Mouse (Mus musculus): Measurements from ENCODE around the gene S100a14. TPM values are rescaled to one million over a fixed set of nuclear protein-coding genes. Genes with fewer than 3 reads are reported as not detected.

Gene S100a14
- polyA plus RNA-seq, 1 experiment from 2014 or later, result 0.40 TPM

DNA sequence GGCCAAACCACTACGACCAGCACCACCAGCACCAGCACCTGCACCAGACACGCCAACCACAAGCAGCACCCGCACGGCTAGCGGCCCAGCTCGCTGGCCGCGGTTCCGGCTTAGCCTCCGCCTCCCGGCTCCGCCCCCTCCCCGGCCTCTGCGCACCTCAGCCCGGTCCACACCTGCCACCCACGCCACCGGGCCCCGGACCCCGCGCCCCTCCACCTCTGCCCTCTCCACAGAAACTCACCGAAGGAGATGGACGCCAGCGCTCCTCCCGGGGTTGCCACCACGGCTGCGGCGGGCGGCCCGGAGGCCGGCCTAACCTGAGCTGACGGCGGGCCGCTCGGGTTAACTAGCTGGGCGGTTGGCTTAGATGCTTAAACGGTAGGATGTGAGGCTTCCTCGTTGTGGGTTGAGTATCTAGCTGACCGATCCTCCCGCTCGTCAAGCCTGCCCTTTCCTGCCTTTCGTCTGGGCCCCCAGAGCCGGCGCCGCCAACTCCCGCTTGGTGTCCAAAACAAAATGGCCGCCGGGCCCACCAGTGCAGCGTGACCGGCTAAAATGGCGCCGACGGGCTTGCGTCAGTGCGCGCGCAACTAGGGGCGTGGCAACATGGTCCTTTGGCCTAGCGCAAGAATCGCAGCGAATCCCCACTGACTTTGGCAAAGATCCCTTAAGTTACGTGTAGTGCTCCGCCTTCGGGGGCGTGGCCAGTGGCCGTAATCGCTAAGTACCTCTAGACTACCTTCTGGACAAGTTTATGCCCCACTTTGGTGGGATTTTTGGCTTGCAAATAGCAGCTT, 17.5 kb upstream of the S100a14 start, which contains the start of gene Chtop:
Gene Chtop, minus strand, starts transcription at position 549 of the 797 bp plus-strand sequence.
- H3K4me2 ChIP-seq, result peak within 1 kb of the TSS; percentile 68
- H3K27me3 ChIP-seq (replicated peaks), result peaks cover 14% of the 10 kb centered on the region
- H3K36me3 ChIP-seq (replicated peaks), result peaks cover 22% of the 10 kb centered on the region; the same call in 1 of the 2 replicates
- H3K9me3 ChIP-seq, result no peaks in the 10 kb centered on the region
- WGBS, result under 1% methylated on average over 64 of the region's 66 CpGs
- peak; percentile 93 for ATAC-seq (replicated peaks)
- peaks cover 28% of the 10 kb centered on the region for H3K4me1 ChIP-seq
- H3K9ac ChIP-seq, result peak within 1 kb of the TSS; percentile 96
- peak within 1 kb of the TSS; percentile 97 for H3K27ac ChIP-seq
- H3K4me3 ChIP-seq, result peak within 1 kb of the TSS; percentile 98

DNA sequence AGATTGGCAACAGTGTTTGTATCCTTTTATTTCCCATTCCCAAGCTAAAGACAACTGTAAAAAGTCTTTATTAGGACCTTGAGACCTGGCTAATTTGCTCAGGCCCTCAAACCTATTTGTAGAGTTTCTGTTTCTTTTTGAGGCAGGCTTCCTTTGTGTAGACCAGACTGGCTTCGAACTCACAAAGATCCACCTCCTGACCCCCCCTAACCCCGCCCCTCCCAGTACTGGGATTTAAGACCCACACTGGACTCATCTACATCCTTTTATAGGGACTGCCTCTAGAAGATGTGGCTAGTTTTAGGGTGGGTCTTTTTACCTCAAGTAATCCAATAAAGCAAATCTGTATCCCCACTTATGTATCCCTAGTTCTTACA, 16.9 kb upstream of the S100a14 start:
- H3K4me2 ChIP-seq, result peak overlapping the region; percentile 56
- H3K36me3 ChIP-seq (replicated peaks), result peaks cover 16% of the 10 kb centered on the region; the same call in 1 of the 2 replicates
- 25% methylated on average over 2 of the region's 2 CpGs for WGBS
- peak overlapping the region; percentile 98 for H3K4me3 ChIP-seq
- H3K27me3 ChIP-seq (replicated peaks), result peaks cover 19% of the 10 kb centered on the region
- H3K4me1 ChIP-seq, result peaks cover 30% of the 10 kb centered on the region
- no peaks in the 10 kb centered on the region for H3K9me3 ChIP-seq
- ATAC-seq (replicated peaks), result peak; percentile 40
- H3K9ac ChIP-seq, result no peak overlapping the region
- peak overlapping the region; percentile 74 for H3K27ac ChIP-seq

DNA sequence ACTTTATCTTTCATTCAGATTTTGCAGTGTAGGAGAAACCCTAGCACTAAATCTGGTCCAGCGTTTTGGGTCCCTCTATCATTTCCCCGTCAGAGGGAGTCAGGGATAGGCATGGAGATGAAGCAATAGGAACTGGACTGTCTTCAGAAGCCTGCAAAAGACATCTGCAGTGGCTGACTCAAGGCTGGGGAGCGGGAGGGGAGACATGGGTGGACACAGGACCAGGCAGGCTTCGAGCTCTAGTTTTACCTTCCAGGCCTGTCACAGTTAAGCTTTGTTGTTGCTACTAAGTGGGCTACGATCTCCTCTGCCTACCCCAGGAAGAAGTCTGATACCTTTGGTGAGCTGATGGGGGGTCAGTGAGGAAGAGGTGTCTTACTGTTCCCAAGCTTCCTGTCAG, 14.4 kb upstream of the S100a14 start:
- peaks cover 26% of the 10 kb centered on the region for H3K4me1 ChIP-seq
- H3K27me3 ChIP-seq (replicated peaks), result peaks cover 28% of the 10 kb centered on the region
- no peak overlapping the region for H3K27ac ChIP-seq
- no peak overlapping the region for H3K4me3 ChIP-seq
- no peaks in the 10 kb centered on the region for H3K9me3 ChIP-seq
- no peaks in the 10 kb centered on the region for H3K36me3 ChIP-seq (replicated peaks)
- no peak overlapping the region for H3K4me2 ChIP-seq
- no peak for ATAC-seq (replicated peaks)
- no peak overlapping the region for H3K9ac ChIP-seq
- WGBS, result 85% methylated on average over 5 of the region's 5 CpGs

DNA sequence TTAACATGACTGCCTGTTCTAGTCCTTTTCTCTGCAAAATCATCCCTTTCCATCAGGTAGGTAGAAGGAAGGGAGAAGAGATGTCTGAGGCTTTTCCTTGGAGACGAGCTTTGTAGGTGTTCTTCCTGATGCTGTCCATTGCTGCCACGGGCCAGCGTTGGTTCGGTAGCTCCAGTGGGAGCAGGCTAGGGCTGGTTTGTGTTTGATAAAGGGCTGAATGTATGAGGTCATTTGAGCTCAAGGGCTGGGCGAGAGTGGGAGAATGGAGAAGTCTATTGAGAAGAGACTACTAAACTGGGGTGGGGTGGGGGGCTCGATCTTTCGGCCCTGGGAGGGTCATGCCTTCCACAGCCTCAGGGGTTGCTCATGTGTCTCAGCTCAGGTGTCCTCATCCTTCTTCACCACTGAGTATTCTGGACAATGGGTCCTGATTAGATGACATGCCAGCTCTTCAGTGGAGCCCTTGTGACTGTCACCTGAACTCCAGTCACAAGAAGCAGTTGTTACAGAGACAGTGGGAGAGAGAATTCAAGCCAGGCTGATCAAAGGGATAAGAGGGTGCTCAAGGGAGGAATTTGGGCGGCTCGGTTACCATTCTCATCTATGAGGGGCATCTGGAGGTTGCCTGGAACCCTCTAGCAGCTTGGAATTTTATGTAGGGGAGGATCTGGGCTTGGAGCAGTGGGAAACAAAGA, 13.6 kb upstream of the S100a14 start:
- 76% methylated on average over 9 of the region's 9 CpGs for whole genome bisulfite sequencing
- Histone ChIP-seq H3K4me3 (no peak overlapping the region), H3K27ac (no peak overlapping the region), H3K9ac (no peak overlapping the region), H3K4me2 (no peak overlapping the region), H3K36me3 (replicated peaks) (no peaks in the 10 kb centered on the region), H3K4me1 (peaks cover 18% of the 10 kb centered on the region), H3K27me3 (replicated peaks) (peaks cover 28% of the 10 kb centered on the region), H3K9me3 (no peaks in the 10 kb centered on the region)
- no peak for ATAC-seq (replicated peaks)

DNA sequence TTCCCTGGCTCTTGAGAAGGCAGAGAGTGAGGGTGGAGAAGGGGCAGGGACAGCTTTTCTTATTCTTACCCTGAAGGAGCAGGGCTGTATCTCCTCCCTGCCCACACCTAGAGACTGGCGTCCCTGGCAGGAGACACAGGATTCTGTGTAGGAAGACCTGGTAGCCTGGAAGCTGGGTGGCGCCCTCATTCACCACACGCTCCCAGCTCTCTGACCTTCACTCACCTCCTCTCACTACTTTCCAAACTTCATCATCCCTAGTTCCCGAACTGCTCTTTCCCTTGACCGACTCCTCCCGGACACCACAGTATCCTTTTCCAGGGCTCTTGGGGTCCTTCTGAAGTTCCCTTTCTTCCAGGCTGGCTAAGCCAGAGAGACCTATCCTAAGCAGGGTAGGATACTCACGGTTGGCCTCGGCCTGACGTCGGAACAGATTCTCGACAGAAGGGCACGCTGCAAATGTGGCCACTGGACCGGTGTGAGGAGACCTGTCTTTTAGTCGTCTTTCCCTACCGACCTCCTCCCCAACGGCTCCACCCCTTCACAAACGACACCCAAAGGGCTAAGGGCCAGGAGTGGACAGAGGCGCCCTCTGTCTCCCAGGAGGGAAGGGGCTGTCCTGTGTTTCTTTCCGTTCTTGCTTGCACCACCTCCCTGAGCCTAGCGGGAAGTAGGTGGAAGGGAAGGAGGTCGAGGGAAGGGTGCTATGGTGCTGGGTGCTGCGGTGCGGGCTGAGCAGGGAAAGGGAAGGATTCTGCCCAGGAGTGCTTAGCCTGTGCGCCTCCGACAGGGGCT, 12.7 kb upstream of the S100a14 start, which contains the start of the genes S100a1 and S100a13:
Gene S100a1, minus strand, starts transcription at position 597 of the 795 bp plus-strand sequence.
Gene S100a13, plus strand, starts transcription at position 640 of the 795 bp plus-strand sequence.
- H3K9me3 ChIP-seq, result no peaks in the 10 kb centered on the region
- no peaks in the 10 kb centered on the region for H3K36me3 ChIP-seq (replicated peaks)
- no peak for ATAC-seq (replicated peaks)
- peak within 1 kb of the TSS; percentile 25 for H3K9ac ChIP-seq
- H3K4me3 ChIP-seq, result peak within 1 kb of the TSS; percentile 34
- WGBS, result 6% methylated on average over 25 of the region's 25 CpGs
- H3K4me1 ChIP-seq, result peaks cover 15% of the 10 kb centered on the region
- H3K4me2 ChIP-seq, result peak within 1 kb of the TSS; percentile 60
- H3K27me3 ChIP-seq (replicated peaks), result peaks cover 28% of the 10 kb centered on the region
- no peak within 1 kb of the TSS for H3K27ac ChIP-seq

DNA sequence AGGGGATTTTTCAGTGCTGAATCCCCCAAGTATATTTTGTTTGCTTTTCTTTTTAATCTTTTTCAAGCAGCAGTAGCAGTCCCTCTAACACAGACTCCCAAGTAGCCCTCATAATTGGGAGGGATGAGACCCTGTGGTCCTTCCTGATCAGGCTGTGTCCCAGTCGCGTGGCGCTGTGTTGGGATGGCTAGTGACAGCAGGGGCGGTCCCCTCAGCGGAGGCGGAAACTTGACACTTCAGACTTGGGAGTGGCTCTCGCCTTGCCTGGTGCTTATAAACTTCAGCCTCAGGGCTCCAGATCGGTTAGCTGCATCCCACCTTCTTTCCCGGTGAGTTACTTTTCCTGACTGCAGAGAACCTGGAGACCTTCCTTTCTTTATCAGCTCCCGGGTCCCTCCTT, 12.0 kb upstream of the S100a14 start:
- 0 out of 2 replicates have a peak, but pooled peaks have one; percentile 28 for ATAC-seq (replicated peaks)
- 2% methylated on average over 10 of the region's 10 CpGs for WGBS
- peak overlapping the region; percentile 34 for H3K4me3 ChIP-seq
- H3K9me3 ChIP-seq, result no peaks in the 10 kb centered on the region
- H3K27me3 ChIP-seq (replicated peaks), result peaks cover 28% of the 10 kb centered on the region
- peak overlapping the region; percentile 60 for H3K4me2 ChIP-seq
- H3K9ac ChIP-seq, result peak overlapping the region; percentile 25
- peaks cover 13% of the 10 kb centered on the region for H3K4me1 ChIP-seq
- no peaks in the 10 kb centered on the region for H3K36me3 ChIP-seq (replicated peaks)
- no peak overlapping the region for H3K27ac ChIP-seq

DNA sequence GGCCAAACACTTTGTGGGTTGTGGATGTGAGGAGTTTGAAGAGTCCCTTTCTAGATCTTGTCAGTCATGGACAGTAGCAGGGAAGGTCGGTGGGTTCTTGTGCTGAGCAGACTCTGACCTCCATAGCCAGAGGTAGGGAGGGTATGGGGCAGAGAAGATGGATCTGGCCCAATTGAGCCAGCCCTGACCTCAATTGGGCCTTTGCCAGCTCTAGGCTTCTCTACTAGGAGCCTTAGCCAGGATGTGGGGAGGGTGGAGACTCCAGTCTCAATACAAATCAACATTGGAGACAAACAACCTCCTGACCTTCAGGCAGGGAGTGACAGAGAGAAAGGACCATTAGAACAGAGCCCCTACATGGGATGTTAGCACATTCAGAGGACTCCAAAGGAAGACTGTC, 11.4 kb upstream of the S100a14 start:
- Histone ChIP-seq H3K9ac (no peak overlapping the region), H3K4me3 (peak overlapping the region; percentile 34; the same call in 1 of the 2 replicates), H3K4me1 (peaks cover 11% of the 10 kb centered on the region), H3K4me2 (peak overlapping the region; percentile 60), H3K27me3 (replicated peaks) (peaks cover 28% of the 10 kb centered on the region), H3K9me3 (no peaks in the 10 kb centered on the region), H3K36me3 (replicated peaks) (no peaks in the 10 kb centered on the region), H3K27ac (no peak overlapping the region)
- no peak for ATAC-seq (replicated peaks)
- 33% methylated on average over 1 of the region's 1 CpGs for WGBS

DNA sequence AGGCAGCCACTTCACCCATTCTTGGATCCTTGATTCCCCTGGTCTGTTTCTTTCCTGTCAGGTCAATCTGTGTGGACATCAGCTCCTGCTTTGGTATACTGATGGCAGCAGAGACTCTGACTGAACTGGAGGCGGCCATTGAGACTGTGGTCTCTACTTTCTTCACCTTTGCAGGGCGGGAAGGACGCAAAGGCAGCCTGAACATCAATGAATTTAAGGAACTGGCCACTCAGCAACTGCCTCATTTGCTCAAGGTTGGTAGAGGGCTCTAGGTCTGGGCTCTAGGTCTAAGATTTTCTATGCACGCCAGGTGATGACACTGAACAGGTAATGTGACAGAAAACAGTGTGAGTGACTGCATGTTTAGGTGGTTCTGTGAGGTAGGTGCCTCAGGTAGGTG, 10.9 kb upstream of the S100a14 start:
- Histone ChIP-seq H3K4me2 (no peak overlapping the region), H3K9me3 (no peaks in the 10 kb centered on the region), H3K27me3 (replicated peaks) (peaks cover 28% of the 10 kb centered on the region), H3K4me1 (peaks cover 11% of the 10 kb centered on the region), H3K9ac (no peak overlapping the region), H3K36me3 (replicated peaks) (no peaks in the 10 kb centered on the region), H3K4me3 (no peak overlapping the region), H3K27ac (no peak overlapping the region)
- no peak for ATAC-seq (replicated peaks)
- 89% methylated on average over 4 of the region's 4 CpGs for WGBS

DNA sequence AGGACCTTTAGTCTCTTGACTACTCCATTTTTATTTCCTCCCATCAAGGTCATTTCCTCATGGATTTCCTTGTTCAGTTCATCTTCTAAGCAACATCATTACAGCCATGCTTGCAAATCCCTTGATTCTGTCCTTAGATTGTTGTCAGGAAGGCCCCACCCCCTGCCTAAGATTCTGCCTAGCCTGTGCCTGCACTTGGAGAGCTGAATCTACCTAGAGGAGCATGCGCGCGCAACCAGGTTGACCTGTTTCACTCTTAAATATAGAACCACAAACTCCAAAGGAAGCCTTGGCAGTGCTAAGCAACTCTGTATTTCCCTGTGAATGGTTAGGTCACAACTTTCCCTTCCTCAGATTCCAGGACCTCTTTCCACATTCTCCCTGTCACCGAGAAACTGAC, 8.9 kb upstream of the S100a14 start:
- Histone ChIP-seq H3K9ac (no peak overlapping the region), H3K4me3 (no peak overlapping the region), H3K4me1 (peaks cover 11% of the 10 kb centered on the region), H3K27me3 (replicated peaks) (peaks cover 23% of the 10 kb centered on the region), H3K9me3 (no peaks in the 10 kb centered on the region), H3K4me2 (no peak overlapping the region), H3K27ac (no peak overlapping the region), H3K36me3 (replicated peaks) (no peaks in the 10 kb centered on the region)
- no peak for ATAC-seq (replicated peaks)
- 85% methylated on average over 4 of the region's 4 CpGs for WGBS

DNA sequence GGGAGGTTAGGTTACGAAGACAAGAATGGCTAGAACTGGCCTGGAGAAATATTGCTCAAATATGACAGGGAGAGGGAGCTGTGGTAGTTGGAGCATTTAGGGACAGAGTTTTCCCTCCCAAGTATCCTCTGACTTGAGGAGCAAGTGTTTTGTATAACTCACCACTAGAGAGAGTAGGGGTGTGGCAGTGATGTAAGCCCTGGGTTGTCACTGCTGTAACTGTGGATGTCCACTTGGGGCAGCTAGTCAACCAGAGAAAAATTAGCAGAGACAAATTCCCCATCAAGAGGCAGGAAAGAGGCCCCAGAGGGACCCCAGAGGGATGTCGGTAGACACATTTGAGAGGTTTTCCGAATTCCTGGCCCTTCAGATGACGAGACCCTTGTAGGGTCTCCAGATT, 1.2 kb upstream of the S100a14 start:
- Histone ChIP-seq H3K36me3 (replicated peaks) (no peaks in the 10 kb centered on the region), H3K9ac (no peak overlapping the region), H3K9me3 (no peaks in the 10 kb centered on the region), H3K4me1 (no peaks in the 10 kb centered on the region), H3K27ac (no peak overlapping the region), H3K4me2 (no peak overlapping the region), H3K27me3 (replicated peaks) (no peaks in the 10 kb centered on the region), H3K4me3 (no peak overlapping the region)
- 64% methylated on average over 4 of the region's 4 CpGs for WGBS
- ATAC-seq (replicated peaks), result no peak

DNA sequence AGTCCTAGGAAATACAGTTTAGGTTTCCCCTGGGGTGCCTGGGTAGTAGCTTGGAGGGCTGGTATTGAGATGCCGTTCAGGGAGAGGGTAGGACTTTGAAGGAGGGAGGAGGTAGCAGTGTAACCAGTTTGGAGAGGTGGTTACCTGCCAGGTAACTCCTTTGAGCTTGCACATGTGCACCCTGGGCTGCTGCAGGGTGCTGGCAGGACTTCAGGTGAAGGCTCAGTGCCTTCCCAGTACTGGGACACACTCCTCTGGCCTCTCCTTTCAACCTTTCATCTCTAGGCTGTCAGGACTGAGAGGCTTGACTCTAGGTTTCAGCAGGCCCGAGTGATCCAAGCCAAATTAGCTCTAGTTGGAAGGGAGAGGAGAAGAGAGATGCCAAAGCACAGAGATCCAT, 580 bp upstream of the S100a14 start:
- Histone ChIP-seq H3K4me3 (no peak overlapping the region), H3K36me3 (replicated peaks) (no peaks in the 10 kb centered on the region), H3K4me2 (no peak overlapping the region), H3K9me3 (no peaks in the 10 kb centered on the region), H3K9ac (no peak overlapping the region), H3K27ac (no peak overlapping the region), H3K27me3 (replicated peaks) (no peaks in the 10 kb centered on the region), H3K4me1 (no peaks in the 10 kb centered on the region)
- ATAC-seq (replicated peaks), result no peak
- WGBS, result 96% methylated on average over 2 of the region's 2 CpGs

Measured in midbrain, embryonic 15.5 days (tissue).